Mouse (Mus musculus) splenic B cell, adult 2 months (primary cell): ENCODE results near the gene Grid2ip.
A peak's percentile ranks its signal among the peaks of the same experiment; 100 is the strongest.

ENCODE experiments used
- DNase-seq: peaks from one replicate; pipeline ENCODE4 v3.0.0-alpha.2; 2011; ENCODE audit warnings: low read depth, low spot score
- H3K27me3 ChIP-seq: 2 replicates; pipeline ENCODE4 v1.6.1; 2012; ENCODE audit warnings: mild to moderate bottlenecking, low read length, moderate library complexity, mixed read lengths; ENCODE audit not compliant: control insufficient read depth, poor library complexity, insufficient read depth, severe bottlenecking
- H3K36me3 ChIP-seq: 2 replicates; pipeline ENCODE4 v1.6.1; 2012; ENCODE audit warnings: mild to moderate bottlenecking, low read length, moderate library complexity, mixed read lengths; ENCODE audit not compliant: control insufficient read depth, poor library complexity, insufficient read depth, severe bottlenecking

The Grid2ip gene

DNA sequence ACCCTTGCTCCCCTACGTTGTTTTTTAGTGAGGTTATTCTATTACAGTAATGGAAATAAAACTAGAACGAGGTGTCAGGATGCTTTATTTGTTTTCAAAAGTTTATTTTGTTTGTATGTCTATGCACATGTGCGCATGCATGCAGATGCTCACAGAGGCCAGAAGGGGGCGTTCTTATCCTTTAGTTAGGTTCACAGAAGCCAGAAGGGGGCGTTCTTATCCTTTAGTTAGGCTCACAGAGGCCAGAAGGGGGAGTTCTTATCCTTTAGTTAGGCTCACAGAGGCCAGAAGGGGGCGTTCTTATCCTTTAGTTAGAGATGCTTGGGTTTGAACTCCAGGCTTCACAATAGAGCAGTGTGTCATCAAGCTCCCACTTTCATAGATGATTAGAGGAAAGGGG, 20.6 kb upstream of the Grid2ip start:
- Histone ChIP-seq H3K27me3 (no peaks in the 10 kb centered on the region), H3K36me3 (no peaks in the 10 kb centered on the region)
- peak; percentile 30 for DNase-seq

DNA sequence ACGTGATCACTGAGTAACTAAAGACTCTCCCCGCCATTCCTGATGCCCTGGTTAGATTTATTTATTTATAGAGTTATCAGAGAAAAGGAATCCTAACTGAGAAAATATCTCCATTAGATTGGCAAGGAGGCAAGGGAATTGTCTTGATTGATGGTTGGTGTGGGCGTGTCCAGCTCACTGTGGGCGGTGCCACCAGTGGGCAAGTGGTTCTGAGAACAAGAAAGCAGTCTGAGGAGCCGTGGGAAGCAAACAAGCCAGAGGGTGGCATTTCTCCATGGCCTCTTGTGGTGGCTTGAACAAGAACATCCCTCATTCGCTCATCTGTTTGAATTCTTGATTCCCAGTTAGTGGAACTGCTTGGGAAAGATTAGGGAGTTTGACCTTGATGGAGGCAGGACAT, 17.5 kb upstream of the Grid2ip start:
- Histone ChIP-seq H3K36me3 (no peaks in the 10 kb centered on the region), H3K27me3 (no peaks in the 10 kb centered on the region)
- DNase-seq: no peak

DNA sequence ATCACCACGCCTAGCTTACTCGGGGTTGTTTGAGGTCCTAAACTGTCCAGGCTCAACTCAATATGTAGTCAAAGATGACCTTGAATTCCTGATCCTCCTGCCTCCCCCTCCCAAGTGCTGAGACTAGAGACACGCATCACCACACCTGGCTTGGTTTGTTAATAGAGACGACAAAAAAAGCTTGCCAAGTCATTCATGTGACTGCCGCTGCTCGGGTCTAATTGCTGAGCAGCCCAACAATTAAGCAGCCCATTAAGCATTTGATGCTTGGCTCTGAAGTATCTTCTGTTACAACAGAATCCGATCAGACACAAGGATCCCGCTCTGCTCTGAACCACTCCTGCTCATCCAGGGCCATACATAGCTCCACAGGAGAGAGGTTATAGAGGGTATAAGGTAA, 10.8 kb upstream of the Grid2ip start:
- no peak for DNase-seq
- H3K36me3 ChIP-seq: no peaks in the 10 kb centered on the region
- H3K27me3 ChIP-seq: no peaks in the 10 kb centered on the region

DNA sequence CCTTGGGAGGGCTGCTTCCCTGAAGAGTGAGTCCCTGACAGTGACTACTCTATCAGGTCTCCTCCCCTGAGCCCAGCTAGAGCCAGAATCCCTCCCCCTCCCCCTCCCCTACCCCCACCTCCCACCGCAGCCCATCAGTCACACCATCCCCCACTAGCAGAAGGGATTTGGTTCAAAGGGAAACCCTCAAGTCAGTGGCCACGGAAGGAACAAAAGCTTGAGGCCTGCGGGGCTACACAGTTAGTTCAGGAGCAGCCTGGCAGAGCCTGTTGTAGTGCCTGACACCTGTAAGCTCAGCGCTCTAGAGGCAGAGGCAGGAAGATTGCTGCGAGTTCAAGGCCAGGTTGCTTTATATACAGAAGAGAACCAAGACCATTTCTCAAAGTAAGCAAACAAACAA, 1.1 kb upstream of the Grid2ip start:
- Histone ChIP-seq H3K27me3 (no peaks in the 10 kb centered on the region), H3K36me3 (no peaks in the 10 kb centered on the region)
- DNase-seq: no peak

DNA sequence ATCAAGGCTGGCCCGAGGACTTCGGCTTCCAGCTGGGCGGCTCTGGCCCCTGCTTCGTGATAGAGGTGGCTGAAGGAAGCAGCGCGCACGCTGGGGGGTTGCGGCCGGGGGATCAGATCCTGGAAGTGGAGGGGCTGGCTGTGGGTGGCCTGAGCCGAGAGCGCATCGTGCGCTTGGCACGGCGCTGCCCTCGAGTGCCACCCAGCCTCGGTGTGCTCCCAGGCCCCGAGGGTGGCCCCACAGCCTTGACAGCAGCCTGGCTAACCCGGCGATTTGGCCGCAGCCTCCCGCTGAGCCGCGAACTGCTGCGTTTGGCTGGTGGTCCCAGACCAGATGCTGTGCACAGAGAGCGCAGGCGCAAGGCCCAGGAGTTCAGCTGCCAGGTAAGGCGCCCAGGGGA, 426 bp downstream of the Grid2ip start:
- Histone ChIP-seq H3K36me3 (no peaks in the 10 kb centered on the region), H3K27me3 (no peaks in the 10 kb centered on the region)
- no peak for DNase-seq

DNA sequence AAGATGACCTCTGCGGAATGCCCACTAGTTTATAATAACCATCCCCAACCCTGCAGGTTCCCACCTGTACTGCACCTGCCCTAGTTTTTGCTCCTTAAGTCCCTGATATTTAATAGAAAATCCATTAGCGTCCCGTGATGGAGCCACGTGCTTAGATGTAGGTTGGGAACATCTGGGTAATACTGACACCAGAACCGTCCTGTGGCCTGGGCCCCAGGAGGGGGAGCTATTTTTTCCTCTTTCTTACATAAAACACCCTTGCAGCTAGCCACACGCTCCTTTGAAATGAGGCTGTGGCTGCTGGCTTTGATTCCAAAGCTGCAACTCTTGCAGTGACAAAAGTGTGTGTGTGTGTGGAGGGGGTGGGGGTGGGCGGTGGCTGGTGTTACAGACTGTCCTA, 2.1 kb downstream of the Grid2ip start:
- no peaks in the 10 kb centered on the region for H3K36me3 ChIP-seq
- no peaks in the 10 kb centered on the region for H3K27me3 ChIP-seq
- no peak for DNase-seq

DNA sequence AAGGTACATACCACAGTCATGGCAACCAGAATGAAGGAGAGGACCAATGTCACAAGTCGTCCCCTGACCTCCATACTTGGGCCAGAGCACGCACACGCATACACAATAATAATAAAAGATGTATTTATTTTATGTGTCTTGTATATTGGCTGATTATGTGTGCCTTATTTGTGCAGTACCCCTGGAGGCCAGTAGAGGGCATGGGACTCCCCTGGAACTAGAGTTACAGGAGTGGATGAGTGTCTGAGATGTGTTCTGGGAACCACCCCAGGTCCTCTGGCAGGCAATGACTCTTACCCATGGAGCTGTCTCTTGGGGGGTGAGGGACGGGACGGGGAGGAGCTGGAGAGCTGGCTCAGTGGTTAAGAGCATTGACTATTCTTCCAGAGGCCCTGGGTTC, 2.9 kb downstream of the Grid2ip start:
- Histone ChIP-seq H3K36me3 (no peaks in the 10 kb centered on the region), H3K27me3 (no peaks in the 10 kb centered on the region)
- DNase-seq: peak; percentile 29

DNA sequence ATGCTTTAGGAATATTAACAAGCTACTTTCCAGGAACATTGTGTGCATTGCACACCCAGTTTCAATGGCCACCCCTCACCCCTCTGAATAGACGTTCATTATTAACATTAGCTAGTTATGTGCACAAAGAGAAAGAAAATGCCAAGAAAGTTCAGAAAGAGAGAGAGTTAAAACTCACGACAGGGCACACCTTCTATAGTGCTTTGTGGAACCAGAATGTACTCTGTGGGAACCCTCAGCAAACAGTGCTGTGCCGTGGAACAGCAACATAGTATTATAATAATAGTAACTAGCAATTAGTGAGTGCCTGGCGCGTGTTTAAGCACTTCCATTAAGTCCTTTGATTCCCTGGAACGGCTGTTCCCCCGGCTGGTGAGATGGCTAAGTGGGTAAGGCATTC, 4.3 kb downstream of the Grid2ip start:
- Histone ChIP-seq H3K36me3 (no peaks in the 10 kb centered on the region), H3K27me3 (peaks cover 2% of the 10 kb centered on the region; the same call in 1 of the 2 replicates)
- DNase-seq: no peak

DNA sequence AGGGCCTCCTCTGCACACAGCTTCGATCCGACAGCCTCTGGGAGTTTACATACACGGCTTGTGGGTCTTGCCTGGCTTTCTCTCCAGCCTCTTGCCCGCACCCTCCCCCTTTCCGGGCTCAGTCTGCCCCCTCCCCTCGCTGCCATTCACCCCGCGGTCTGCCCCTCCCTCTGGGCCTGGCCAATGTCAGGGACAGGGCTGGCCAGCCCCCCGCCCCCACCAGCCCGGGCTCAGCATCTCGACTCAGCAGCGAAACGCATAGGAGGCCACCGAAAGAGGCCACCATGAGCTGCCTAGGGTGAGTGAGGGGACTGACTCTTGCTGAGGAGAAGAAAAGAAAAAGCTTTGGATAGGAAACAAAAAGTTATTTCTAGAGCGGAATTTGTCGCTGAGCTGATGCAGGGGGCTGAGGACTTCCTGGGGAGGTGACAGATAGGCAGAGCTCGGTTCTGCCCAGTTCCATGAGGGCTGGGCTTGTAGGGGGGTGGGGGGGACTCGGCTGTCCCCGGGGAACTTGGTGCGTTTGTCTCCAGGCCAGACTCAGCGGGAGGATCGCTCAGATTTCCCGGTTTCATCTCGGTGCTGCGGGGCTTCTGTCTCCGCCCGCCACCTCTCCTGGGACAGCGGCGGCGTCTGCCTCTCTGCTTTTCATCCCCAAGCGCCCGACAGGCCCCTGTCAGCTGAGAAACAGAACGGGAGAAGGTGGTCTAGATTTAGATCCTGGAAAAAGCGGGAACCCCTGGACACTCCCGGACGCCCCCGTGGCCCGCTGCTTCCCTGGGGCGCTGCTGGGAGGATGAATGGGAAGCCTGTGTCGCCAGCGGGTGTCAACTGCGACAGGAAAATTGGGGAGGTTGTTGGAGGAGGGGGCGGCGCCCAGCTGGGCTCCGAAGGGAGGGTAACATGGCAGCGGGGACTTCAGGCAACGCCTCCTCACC, 6.8 kb downstream of the Grid2ip start:
- Histone ChIP-seq H3K27me3 (peaks cover 2% of the 10 kb centered on the region; the same call in 1 of the 2 replicates), H3K36me3 (no peaks in the 10 kb centered on the region)
- no peak for DNase-seq

DNA sequence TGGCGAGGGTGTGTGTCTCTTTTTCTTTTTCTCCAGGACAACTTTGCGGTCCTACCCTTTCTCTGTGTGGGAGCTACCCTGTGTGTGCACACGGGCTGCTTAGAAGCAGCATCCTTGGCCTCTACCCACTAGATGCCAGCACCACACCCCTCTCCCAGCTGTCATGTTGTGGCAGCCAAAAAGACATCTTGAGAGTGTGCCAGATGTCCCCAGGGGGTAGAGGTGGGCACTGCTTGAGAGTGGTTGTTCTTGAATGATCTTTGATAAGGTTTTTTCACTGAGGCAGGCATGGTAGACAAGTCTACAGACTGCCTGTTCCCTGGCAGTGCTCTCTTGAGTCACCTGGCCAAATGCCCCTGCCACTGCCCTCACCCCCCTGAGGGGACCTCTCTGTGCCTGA, 10.8 kb downstream of the Grid2ip start:
- H3K27me3 ChIP-seq: peaks cover 2% of the 10 kb centered on the region; the same call in 1 of the 2 replicates
- DNase-seq: no peak
- no peaks in the 10 kb centered on the region for H3K36me3 ChIP-seq

DNA sequence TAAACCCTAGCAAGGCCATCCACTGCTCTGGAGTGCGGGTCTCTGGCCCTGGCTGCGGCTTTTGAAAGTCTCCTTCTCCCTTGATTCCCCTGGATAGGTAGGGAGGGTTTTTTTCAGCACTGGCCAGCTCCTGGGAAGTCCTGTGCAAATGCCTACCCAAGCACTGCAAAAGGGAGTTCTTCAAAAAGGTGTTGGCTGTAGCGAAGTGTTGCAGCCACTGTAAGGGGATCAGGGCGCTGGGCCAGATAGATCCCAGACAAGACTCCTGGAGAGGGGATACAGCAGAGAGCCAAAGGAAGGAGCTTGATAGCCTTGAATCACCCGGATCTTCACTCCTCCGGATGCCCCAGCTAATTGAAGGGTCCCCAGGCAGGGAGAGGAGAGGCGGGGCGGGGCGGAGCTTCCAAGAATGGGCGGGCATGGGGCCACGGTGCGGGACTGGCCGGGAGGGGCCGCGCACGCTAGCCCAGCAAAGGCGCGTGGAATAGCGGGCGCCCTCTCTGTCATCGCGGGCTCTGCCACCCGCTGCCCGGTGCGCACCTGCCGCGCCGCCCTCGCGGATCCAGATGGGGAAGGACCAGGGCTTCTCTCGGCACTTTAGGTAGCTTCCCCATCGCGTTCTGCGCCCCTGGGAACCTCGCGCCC, 12.6 kb downstream of the Grid2ip start:
- H3K27me3 ChIP-seq: peaks cover 2% of the 10 kb centered on the region; the same call in 1 of the 2 replicates
- no peak for DNase-seq
- H3K36me3 ChIP-seq: no peaks in the 10 kb centered on the region

DNA sequence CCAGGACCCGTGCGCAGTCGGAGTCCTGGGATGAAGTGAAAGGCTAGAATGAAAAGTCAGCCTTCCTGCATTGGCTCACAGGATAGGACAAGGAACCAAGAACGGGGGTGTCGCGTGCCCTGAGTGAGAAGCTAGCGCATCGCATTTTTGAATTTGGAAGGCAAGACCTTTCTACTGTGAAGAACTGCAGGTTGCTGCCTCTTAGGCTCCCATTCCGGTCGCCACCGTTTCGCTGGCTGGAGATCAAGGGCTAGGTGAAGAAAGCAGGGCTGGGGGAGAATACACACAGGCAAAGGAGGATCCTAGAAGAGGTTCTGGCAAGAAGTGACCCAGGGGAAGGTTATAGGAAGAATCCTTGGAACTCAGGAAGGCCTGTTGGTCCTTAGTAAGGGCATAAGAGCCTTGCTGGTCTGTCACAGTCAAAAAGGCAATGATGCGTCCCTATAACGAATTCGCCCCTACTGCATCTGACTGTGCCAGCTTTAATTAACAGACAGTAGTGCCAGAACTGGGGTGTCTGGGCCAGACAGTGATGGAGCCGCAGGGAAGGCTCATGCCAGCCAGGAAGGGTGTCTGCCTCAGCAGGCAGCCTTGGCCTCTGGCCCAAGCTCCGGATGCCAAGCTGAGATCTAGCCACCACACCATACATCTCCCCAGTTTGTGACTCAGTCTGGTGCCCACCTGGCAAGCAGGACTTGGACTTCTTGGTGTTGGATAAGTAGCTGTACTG, 13.4 kb downstream of the Grid2ip start:
- peaks cover 2% of the 10 kb centered on the region; the same call in 1 of the 2 replicates for H3K27me3 ChIP-seq
- no peak for DNase-seq
- H3K36me3 ChIP-seq: no peaks in the 10 kb centered on the region

DNA sequence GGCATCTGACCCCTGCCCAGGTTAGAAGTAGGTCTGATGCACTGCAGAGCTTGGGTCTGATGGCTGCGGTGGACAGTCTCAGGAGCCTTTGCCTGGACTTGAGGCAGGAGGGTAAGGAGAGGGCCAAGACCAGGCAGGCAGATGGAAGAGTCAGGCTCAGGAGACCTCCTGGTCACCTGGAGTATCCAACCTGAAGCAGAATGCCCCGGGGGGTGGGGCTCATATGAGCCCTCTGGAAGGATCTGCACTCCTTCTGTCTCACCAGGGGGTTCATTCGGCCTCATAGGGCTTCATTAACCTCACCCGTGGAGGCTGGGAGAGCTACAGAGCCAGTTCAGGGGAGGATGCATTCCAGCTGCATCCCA, 14.0 kb downstream of the Grid2ip start:
- H3K36me3 ChIP-seq: no peaks in the 10 kb centered on the region
- peaks cover 2% of the 10 kb centered on the region; the same call in 1 of the 2 replicates for H3K27me3 ChIP-seq
- DNase-seq: no peak

DNA sequence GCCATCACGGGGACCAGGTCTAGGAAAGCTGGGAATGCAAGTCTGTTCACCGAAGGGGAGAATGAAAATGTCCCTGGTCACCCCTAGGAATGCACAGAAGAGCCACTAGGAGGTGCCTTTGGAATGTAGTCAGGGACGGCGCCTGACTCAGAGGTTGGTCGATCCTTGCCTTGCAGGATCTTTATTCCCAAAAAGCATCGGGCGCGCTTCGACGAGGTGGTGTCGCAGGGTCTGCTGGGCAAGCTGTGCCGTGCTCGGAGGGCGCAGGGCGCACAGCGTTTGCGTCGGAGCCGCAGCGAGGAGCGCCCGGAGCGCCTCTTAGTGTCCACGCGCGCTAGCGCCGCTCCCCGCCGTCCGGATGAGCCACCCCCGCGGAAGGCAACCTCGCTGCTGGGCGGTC, 15.7 kb downstream of the Grid2ip start:
- Histone ChIP-seq H3K27me3 (no peaks in the 10 kb centered on the region; the same call in 1 of the 2 replicates), H3K36me3 (no peaks in the 10 kb centered on the region)
- no peak for DNase-seq

DNA sequence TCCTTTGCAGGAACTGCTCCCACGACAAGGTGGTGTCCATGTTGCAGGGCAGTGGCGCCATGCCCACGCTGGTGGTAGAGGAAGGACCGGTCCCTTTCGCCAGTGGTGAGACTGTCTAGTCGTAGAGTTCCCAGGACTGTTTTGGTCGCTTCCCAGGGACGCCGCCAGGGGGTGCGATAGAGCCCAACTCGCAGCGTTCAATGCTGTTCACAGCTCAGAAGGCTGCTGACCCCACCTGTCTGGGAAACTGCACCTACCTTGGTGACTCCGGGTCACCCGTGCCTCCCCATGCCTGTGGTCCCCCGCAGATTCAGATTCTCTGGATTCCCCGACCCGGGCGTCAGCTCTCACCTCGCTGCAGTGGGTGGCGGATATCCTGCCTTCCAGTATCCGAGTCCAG, 18.1 kb downstream of the Grid2ip start:
- peak; percentile 52 for DNase-seq
- Histone ChIP-seq H3K36me3 (no peaks in the 10 kb centered on the region), H3K27me3 (no peaks in the 10 kb centered on the region; the same call in 1 of the 2 replicates)
